Mouse (Mus musculus): Measurements from ENCODE around the gene Mgat5b. TPM values are rescaled to one million over a fixed set of nuclear protein-coding genes. Genes with fewer than 3 reads are reported as not detected.

The Mgat5b gene
- total and polyA plus RNA-seq, 3 experiments = not detected

GRCm38 (mm10) chr11:116954231-116955118, 35.8 kb downstream of the Mgat5b start (continued):
- TF ChIP-seq E2F4 (IDR thresholded peaks at IDR 0.05; ENCODE audit: borderline replicate concordance, low read depth, low read length) (no peak), USF1 (IDR thresholded peaks at IDR 0.05; ENCODE audit: low read depth, low read length) (no peak), GABPA (IDR thresholded peaks at IDR 0.05; ENCODE audit: low read depth, low read length) (no peak)

- Histone ChIP-seq H3K36me3 (ENCODE audit: control insufficient read depth in 1 of 2, insufficient read depth in 2 of 2, low read length in 2 of 2) (no peaks in the 10 kb centered on the region), H3K4me1 (ENCODE audit: control insufficient read depth in 1 of 2, insufficient read depth in 2 of 2, low read length in 2 of 2) (no peaks in the 10 kb centered on the region), H3K4me3 (ENCODE audit: control insufficient read depth in 1 of 2, insufficient read depth in 1 of 2, low read depth in 2 of 2, low read length in 2 of 2) (no peak overlapping the region), H3K9ac (ENCODE audit: control insufficient read depth, low read depth, low read length, poor library complexity, severe bottlenecking) (no peak overlapping the region), H3K79me2 (ENCODE audit: control insufficient read depth, insufficient read depth, low read length, poor library complexity) (no peaks in the 10 kb centered on the region), H3K27ac (ENCODE audit: control insufficient read depth, low read depth, low read length) (no peak overlapping the region), H3K27me3 (ENCODE audit: control insufficient read depth in 1 of 2, insufficient read depth in 2 of 2, low read length in 2 of 2) (peaks cover 7 to 10% of the 10 kb centered on the region in 2 experiments), H3K9me3 (replicated peaks; ENCODE audit: insufficient read depth, low read length) (no peaks in the 10 kb centered on the region)
- TF ChIP-seq POLR2AphosphoS5 (IDR thresholded peaks at IDR 0.05; ENCODE audit: borderline replicate concordance, low read depth, low read length) = no peak
- TF ChIP-seq NRF1 (IDR thresholded peaks at IDR 0.05; ENCODE audit: insufficient read depth, low read depth, low read length, poor library complexity, severe bottlenecking) = no peak
- no peak for TF ChIP-seq RAD21 (IDR thresholded peaks at IDR 0.05; ENCODE audit: low read depth, low read length)
- TF ChIP-seq ZNF384 (IDR thresholded peaks at IDR 0.05; ENCODE audit: low read depth, low read length) = no peak
- TF ChIP-seq POLR2A (IDR thresholded peaks at IDR 0.05; ENCODE audit: control insufficient read depth in 1 of 2, insufficient read depth in 1 of 2, low read depth in 1 of 2, low read length in 2 of 2, poor library complexity in 1 of 2) = no peak
- no peak for TF ChIP-seq TCF12 (IDR thresholded peaks at IDR 0.05; ENCODE audit: low read depth, low read length)
- no peak for TF ChIP-seq JUND (IDR thresholded peaks at IDR 0.05; ENCODE audit: low read depth, low read length)
- no peak for TF ChIP-seq RCOR1 (IDR thresholded peaks at IDR 0.05; ENCODE audit: low read depth, low read length)
- no peak for DNase-seq (ENCODE audit: low read depth, low spot score)
Measured at GRCm38 (mm10) chr11:116958601-116959000, 39.9 kb downstream of the Mgat5b start.

- Histone ChIP-seq H3K9me3 (replicated peaks; ENCODE audit: insufficient read depth, low read length) (no peaks in the 10 kb centered on the region), H3K4me1 (ENCODE audit: control insufficient read depth in 1 of 2, insufficient read depth in 2 of 2, low read length in 2 of 2) (no peaks in the 10 kb centered on the region), H3K27me3 (ENCODE audit: control insufficient read depth in 1 of 2, insufficient read depth in 2 of 2, low read length in 2 of 2) (peaks cover 3 to 8% of the 10 kb centered on the region in 2 experiments), H3K4me3 (ENCODE audit: control insufficient read depth in 1 of 2, insufficient read depth in 1 of 2, low read depth in 2 of 2, low read length in 2 of 2) (no peak overlapping the region), H3K27ac (ENCODE audit: control insufficient read depth, low read depth, low read length) (no peak overlapping the region), H3K36me3 (ENCODE audit: control insufficient read depth in 1 of 2, insufficient read depth in 2 of 2, low read length in 2 of 2) (no peaks in the 10 kb centered on the region), H3K79me2 (ENCODE audit: control insufficient read depth, insufficient read depth, low read length, poor library complexity) (no peaks in the 10 kb centered on the region), H3K9ac (ENCODE audit: control insufficient read depth, low read depth, low read length, poor library complexity, severe bottlenecking) (no peak overlapping the region)
- no peak for DNase-seq (ENCODE audit: low read depth, low spot score)
- TF ChIP-seq TBP (IDR thresholded peaks at IDR 0.05; ENCODE audit: low read depth, low read length) = no peak
- no peak for TF ChIP-seq NELFE (IDR thresholded peaks at IDR 0.05; ENCODE audit: low read depth, low read length)
- TF ChIP-seq ELF1 (IDR thresholded peaks at IDR 0.05; ENCODE audit: low read depth, low read length) = no peak
- TF ChIP-seq POLR2AphosphoS2 (IDR thresholded peaks at IDR 0.05; ENCODE audit: low read length) = no peak
- no peak for TF ChIP-seq MAFK (IDR thresholded peaks at IDR 0.05; ENCODE audit: borderline replicate concordance, low read depth, low read length)
- TF ChIP-seq ZC3H11A (IDR thresholded peaks at IDR 0.05; ENCODE audit: low read depth, low read length) = no peak
- no peak for TF ChIP-seq E2F4 (IDR thresholded peaks at IDR 0.05; ENCODE audit: borderline replicate concordance, low read depth, low read length)
- TF ChIP-seq NRF1 (IDR thresholded peaks at IDR 0.05; ENCODE audit: insufficient read depth, low read depth, low read length, poor library complexity, severe bottlenecking) = no peak
- no peak for TF ChIP-seq EP300 (IDR thresholded peaks at IDR 0.05; ENCODE audit: low read depth in 1 of 2, low read length in 2 of 2)
Measured at GRCm38 (mm10) chr11:116965061-116965460, 46.4 kb downstream of the Mgat5b start.

All from MEL (cell line).